Mouse (Mus musculus) kidney, adult 2 months (tissue): ENCODE data around the gene Plb1. TPM values are rescaled to one million over a fixed set of nuclear protein-coding genes. Genes with fewer than 3 reads are reported as not detected.
A peak's percentile ranks its signal among the peaks of the same experiment; 100 is the strongest.

Source experiments
- DNase-seq: peaks from one replicate; pipeline ENCODE4 v3.0.0; 2021
- H3K27ac ChIP-seq: fragments of 200-500 bp; 2 replicates; pipeline ENCODE4 v1.5.1; 2012; ENCODE audit warnings: low read depth, low read length, control low read depth, inconsistent platforms; ENCODE audit not compliant: insufficient read depth
- H3K27me3 ChIP-seq: fragments of 200-500 bp; replicated peaks from 2 replicates; pipeline ENCODE4 v1.6.1; 2012; ENCODE audit warnings: mild to moderate bottlenecking, moderate library complexity, low read length, inconsistent platforms; ENCODE audit not compliant: control insufficient read depth, insufficient read depth
- H3K36me3 ChIP-seq: fragments of 200-500 bp; 2 replicates; pipeline ENCODE4 v1.6.1; 2012; ENCODE audit warnings: mild to moderate bottlenecking, moderate library complexity, low read length, inconsistent platforms; ENCODE audit not compliant: control insufficient read depth, insufficient read depth
- H3K4me1 ChIP-seq: fragments of 200-500 bp; 2 replicates; pipeline ENCODE4 v1.6.1; 2011; ENCODE audit warnings: low read length; ENCODE audit not compliant: control insufficient read depth, insufficient read depth
- H3K4me3 ChIP-seq: fragments of 200-500 bp; 2 replicates; pipeline ENCODE4 v1.5.1; 2011; ENCODE audit warnings: mild to moderate bottlenecking, low read depth, low read length, control low read depth; ENCODE audit not compliant: insufficient read depth
- CTCF ChIP-seq: fragments of 200-500 bp; conservative IDR thresholded peaks from 2 replicates; pipeline ENCODE4 v1.5.1; 2011; ENCODE audit warnings: low read depth, mild to moderate bottlenecking, control low read depth, low read length, moderate library complexity, mixed read lengths; ENCODE audit not compliant: insufficient read depth, insufficient read length
- POLR2A ChIP-seq: fragments of 200-500 bp; IDR thresholded peaks from one replicate; pipeline ENCODE4 v1.6.1; 2011; ENCODE audit warnings: low read depth, low read length, control low read depth
- WGBS: fragments of 180-500 bp; shearing (Covaris S2); methylation state at CpG from one replicate; pipeline ENCODE4 v1.1.7; 2018; 5-methylcytosine and 5-hydroxymethylcytosine counted together
- polyA plus RNA-seq: library from polyadenylated mRNA; depleted of rRNA; stranded (reverse); fragments of >200 nt; gene quantifications from 2 replicates; pipeline ENCODE4 v1.2.3, GENCODE M21; 2012

Gene Plb1
- polyA plus RNA-seq, 1 experiment: 0.02 TPM

GRCm38 (mm10) chr5:32328139-32328538 lies 95.6 kb downstream of the Plb1 start:
- peak overlapping the region; percentile 56; the same call in 1 of the 2 replicates for H3K27ac ChIP-seq
- 54% methylated on average over 7 of the region's 7 CpGs for WGBS

GRCm38 (mm10) chr5:32332591-32332990 lies 100.1 kb downstream of the Plb1 start:
- H3K27me3 ChIP-seq: no peaks in the 10 kb centered on the region
- H3K36me3 ChIP-seq: no peaks in the 10 kb centered on the region
- DNase-seq: no peak
- no peak overlapping the region for H3K4me3 ChIP-seq
- no peaks in the 10 kb centered on the region for H3K4me1 ChIP-seq
- no peak overlapping the region for H3K27ac ChIP-seq
- TF ChIP-seq CTCF (no peak), POLR2A (no peak)
- 83% methylated on average over 4 of the region's 4 CpGs for WGBS

More at GRCm38 (mm10) chr5:32328139-32328538, 95.6 kb downstream of the Plb1 start:
- Histone ChIP-seq H3K4me3 (no peak overlapping the region), H3K36me3 (no peaks in the 10 kb centered on the region), H3K4me1 (no peaks in the 10 kb centered on the region), H3K27me3 (no peaks in the 10 kb centered on the region)
- peak; percentile 56 for DNase-seq
- TF ChIP-seq POLR2A (no peak), CTCF (no peak)

DNA sequence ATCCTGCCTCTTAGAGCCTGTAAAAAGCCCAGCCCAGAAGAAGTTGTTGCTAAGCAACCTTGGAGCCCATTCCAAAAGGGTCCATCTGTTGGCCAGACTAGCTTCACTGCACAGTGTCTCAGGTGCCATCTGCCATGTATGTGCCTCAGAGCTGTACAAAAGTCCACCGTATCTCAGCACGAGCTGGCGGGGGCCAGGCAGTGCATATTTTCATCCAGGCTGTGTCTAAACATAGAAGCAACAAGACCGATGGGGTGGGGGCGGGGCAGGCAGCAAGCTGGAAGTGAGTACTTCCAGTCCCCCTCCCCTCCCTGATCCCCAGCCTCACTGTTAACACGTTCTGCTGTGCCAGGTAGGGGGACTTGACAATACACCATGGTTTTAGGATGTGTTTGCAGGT lies 102.7 kb downstream of the Plb1 start:
- no peaks in the 10 kb centered on the region for H3K36me3 ChIP-seq
- peak; percentile 62 for DNase-seq
- no peak overlapping the region for H3K27ac ChIP-seq
- H3K27me3 ChIP-seq: no peaks in the 10 kb centered on the region
- WGBS: 23% methylated on average over 6 of the region's 6 CpGs
- TF ChIP-seq CTCF (no peak), POLR2A (no peak)
- H3K4me3 ChIP-seq: no peak overlapping the region
- no peaks in the 10 kb centered on the region for H3K4me1 ChIP-seq

GRCm38 (mm10) chr5:32336092-32336491 lies 103.6 kb downstream of the Plb1 start:
- Histone ChIP-seq H3K27me3 (no peaks in the 10 kb centered on the region), H3K27ac (no peak overlapping the region), H3K4me3 (no peak overlapping the region), H3K36me3 (no peaks in the 10 kb centered on the region), H3K4me1 (no peaks in the 10 kb centered on the region)
- 58% methylated on average over 5 of the region's 5 CpGs for WGBS
- no peak for DNase-seq
- TF ChIP-seq POLR2A (no peak), CTCF (no peak)

DNA sequence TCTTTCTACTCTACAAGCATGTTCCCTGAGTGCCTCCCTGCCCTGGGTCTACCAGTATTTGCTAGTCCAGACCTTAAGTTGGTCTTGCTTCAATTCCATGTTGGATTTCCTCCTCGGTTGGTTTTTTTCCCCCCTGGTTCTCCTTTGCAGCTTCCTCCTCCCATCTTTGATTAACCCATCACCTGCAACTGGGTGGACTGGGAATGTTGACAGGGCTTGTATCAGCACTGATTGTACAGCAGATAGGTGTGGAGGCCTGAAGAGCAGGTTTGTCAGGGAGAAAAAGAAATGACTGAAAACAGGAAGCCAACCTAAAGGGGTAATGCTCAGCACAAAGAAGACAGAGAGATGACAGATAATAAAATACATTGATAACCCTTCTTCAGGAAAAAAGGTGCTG lies 104.8 kb downstream of the Plb1 start:
- no peak for TF ChIP-seq POLR2A
- Histone ChIP-seq H3K4me3 (no peak overlapping the region), H3K27me3 (no peaks in the 10 kb centered on the region), H3K27ac (no peak overlapping the region), H3K36me3 (no peaks in the 10 kb centered on the region), H3K4me1 (no peaks in the 10 kb centered on the region)
- 67% methylated on average over 1 of the region's 1 CpGs for WGBS
- DNase-seq: no peak

GRCm38 (mm10) chr5:32338339-32338738 lies 105.8 kb downstream of the Plb1 start:
- peak; percentile 38 for TF ChIP-seq CTCF
- TF ChIP-seq POLR2A: no peak
- Histone ChIP-seq H3K27ac (no peak overlapping the region), H3K27me3 (no peaks in the 10 kb centered on the region), H3K36me3 (no peaks in the 10 kb centered on the region), H3K4me1 (no peaks in the 10 kb centered on the region), H3K4me3 (no peak overlapping the region)
- WGBS: 46% methylated on average over 2 of the region's 2 CpGs
- no peak for DNase-seq

DNA sequence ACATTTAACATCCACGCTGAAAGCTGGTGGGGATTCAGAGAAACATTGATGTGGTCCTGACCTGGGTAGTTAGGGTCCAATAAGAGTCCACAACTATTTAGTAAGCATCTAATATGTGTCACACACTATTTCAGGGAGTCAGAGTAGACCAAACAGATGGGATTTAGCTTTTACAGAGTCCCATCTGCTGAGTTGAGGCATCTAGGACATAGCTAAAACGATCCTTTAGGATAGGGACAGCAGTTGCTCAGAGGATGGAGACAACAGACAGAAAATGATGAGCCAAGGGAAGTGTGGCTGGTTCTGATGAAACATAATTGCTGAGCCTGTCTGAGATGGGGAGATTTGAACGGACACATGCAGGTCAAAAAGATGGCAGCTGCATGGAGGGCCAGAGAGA lies 106.3 kb downstream of the Plb1 start:
- Histone ChIP-seq H3K27ac (no peak overlapping the region), H3K4me3 (no peak overlapping the region), H3K27me3 (no peaks in the 10 kb centered on the region), H3K36me3 (no peaks in the 10 kb centered on the region), H3K4me1 (no peaks in the 10 kb centered on the region)
- DNase-seq: no peak
- 84% methylated on average over 3 of the region's 3 CpGs for WGBS
- TF ChIP-seq POLR2A (no peak), CTCF (no peak)

DNA sequence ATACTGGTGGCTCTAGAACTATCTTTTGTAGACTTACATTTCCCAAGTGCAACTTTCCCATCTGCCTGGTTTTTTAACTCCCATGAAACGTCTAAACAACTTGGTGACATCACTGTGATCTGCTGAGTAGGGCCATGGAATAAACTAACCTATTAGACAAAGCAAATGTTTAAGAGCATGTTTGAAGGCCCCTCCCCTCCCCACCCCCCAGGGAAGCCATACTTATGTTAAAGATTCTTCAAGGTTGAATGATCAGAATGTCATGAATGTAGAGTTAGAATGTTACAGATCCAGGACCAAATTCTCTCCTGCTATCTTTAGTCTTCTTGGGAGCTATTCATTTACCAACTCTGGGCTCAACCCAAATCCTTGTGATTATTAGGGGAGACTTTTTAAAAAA lies 107.7 kb downstream of the Plb1 start:
- H3K4me1 ChIP-seq: no peaks in the 10 kb centered on the region
- no peak overlapping the region for H3K27ac ChIP-seq
- TF ChIP-seq POLR2A (no peak), CTCF (no peak)
- 84% methylated on average over 1 of the region's 1 CpGs for WGBS
- DNase-seq: no peak
- H3K36me3 ChIP-seq: no peaks in the 10 kb centered on the region
- H3K27me3 ChIP-seq: no peaks in the 10 kb centered on the region
- no peak overlapping the region for H3K4me3 ChIP-seq
